Mouse (Mus musculus) neural tube, embryonic 14.5 days (tissue): ENCODE results near the gene Gm49387. TPM values are rescaled to one million over a fixed set of nuclear protein-coding genes. Genes with fewer than 3 reads are reported as not detected.

Experiments used
- ATAC-seq: fragments of 200-750 bp; cut with Nextera tagmentation; 2 replicates; pipeline ENCODE4 v1.8.0; 2017; ENCODE audit warnings: low read depth, mild to moderate bottlenecking, moderate TSS enrichment, moderate library complexity
- H3K27ac ChIP-seq: fragments of 300-500 bp; sonication (generic); 2 replicates; pipeline ENCODE4 v1.5.1; 2014; ENCODE audit warnings: low read depth, mild to moderate bottlenecking, control low read depth, low read length, moderate library complexity, mixed read lengths
- H3K27me3 ChIP-seq: fragments of 300-500 bp; sonication (generic); 2 replicates; pipeline ENCODE4 v1.6.1; 2014; ENCODE audit warnings: low read length; ENCODE audit not compliant: control insufficient read depth, insufficient read depth
- H3K36me3 ChIP-seq: fragments of 300-500 bp; sonication (generic); 2 replicates; pipeline ENCODE4 v1.6.1; 2014; ENCODE audit warnings: low read length, mixed read lengths; ENCODE audit not compliant: control insufficient read depth, insufficient read depth
- H3K4me1 ChIP-seq: fragments of 300-500 bp; sonication (generic); 2 replicates; pipeline ENCODE4 v1.6.1; 2014; ENCODE audit warnings: low read length; ENCODE audit not compliant: control insufficient read depth, insufficient read depth
- H3K4me2 ChIP-seq: fragments of 300-500 bp; sonication (generic); 2 replicates; pipeline ENCODE4 v1.6.1; 2014; ENCODE audit warnings: mild to moderate bottlenecking, low read depth, low read length, control low read depth
- H3K4me3 ChIP-seq: fragments of 300-500 bp; sonication (generic); 2 replicates; pipeline ENCODE4 v1.5.1; 2014; ENCODE audit warnings: low read depth, low read length, control low read depth, mixed read lengths
- H3K9ac ChIP-seq: fragments of 300-500 bp; sonication (generic); replicated peaks from 2 replicates; pipeline ENCODE4 v1.6.1; 2014; ENCODE audit warnings: low read depth, mild to moderate bottlenecking, control low read depth, low read length, mixed read lengths
- H3K9me3 ChIP-seq: fragments of 300-500 bp; sonication (generic); 2 replicates; pipeline ENCODE4 v1.6.1; 2016; ENCODE audit warnings: low read length; ENCODE audit not compliant: control insufficient read depth
- WGBS: fragments of 180-500 bp; shearing (Covaris S2); extraction: QIAGEN DNeasy Blood & Tissue Kit; methylation state at CpG from one replicate; pipeline ENCODE4 v1.1.7; 2014; 5-methylcytosine and 5-hydroxymethylcytosine counted together
- polyA plus RNA-seq: library from polyadenylated mRNA; unstranded; fragments of >200 nt; fragmentation: Nextera tagmentation; extraction: Ambion mirVana; gene quantifications from 2 replicates; pipeline ENCODE4 v1.2.1, GENCODE M21; 2014

Gene Gm49387
- polyA plus RNA-seq, result not detected in 2 replicates

DNA sequence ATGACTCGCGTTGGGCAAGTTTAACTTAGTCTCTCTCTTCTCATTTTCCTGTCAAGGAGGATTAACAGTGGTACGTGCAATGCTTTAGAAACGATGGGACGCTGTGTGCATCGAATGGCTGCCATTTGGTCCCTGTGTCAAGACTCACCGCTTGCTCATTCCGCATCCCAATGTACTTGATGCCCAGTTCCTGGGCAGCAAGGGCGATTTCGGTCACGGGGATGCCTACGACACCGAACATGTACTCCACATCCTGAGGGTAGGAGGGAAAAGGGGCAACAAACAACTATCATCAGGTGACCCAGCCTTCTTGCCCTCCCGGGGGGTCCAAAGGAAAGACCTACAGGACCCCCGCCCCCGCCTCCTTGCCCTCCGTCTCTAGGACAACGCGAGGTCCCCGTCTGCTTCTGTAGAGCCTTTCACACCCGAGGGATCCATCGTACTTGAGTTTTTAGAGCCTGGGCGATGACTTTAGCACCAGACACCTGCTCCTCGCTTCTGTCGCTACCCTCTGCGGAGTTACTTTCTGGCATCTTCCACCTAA lies at the start of gene Gm49387:
Gene Gm49387, minus strand, starts transcription at position 533 of the 544 bp plus-strand sequence.
- Histone ChIP-seq H3K4me1 (peaks cover 8% of the 10 kb centered on the region; the same call in 1 of the 2 replicates), H3K27me3 (no peaks in the 10 kb centered on the region), H3K4me2 (peak within 1 kb of the TSS; percentile 62), H3K4me3 (peak within 1 kb of the TSS; percentile 65), H3K36me3 (no peaks in the 10 kb centered on the region), H3K9ac (peak within 1 kb of the TSS; percentile 63), H3K9me3 (no peaks in the 10 kb centered on the region), H3K27ac (peak within 1 kb of the TSS; percentile 82)
- WGBS, result 4% methylated on average over 26 of the region's 26 CpGs
- ATAC-seq, result peak; percentile 55

DNA sequence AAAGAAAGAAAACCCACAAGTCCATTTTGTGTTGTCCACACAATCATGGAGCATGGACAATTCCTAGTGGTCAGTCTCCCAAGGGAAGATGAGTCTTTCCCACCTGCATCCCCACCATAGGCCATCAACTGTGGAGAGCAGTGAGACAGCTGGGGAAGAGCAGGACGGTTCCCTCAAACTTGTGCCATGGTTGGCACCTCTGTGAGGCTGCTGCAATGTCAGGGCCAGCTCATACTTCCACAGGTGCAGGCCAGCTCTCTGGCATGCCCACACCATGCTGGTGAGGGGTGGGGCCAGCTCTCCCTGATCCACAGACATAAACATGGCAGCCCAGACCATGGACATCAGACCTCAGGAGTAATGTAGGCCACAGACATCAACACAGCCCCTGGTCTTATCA lies 45.6 kb upstream of the Gm49387 start:
- WGBS, result 92% methylated on average over 1 of the region's 1 CpGs
- Histone ChIP-seq H3K9ac (no peak overlapping the region), H3K4me1 (no peaks in the 10 kb centered on the region), H3K36me3 (no peaks in the 10 kb centered on the region), H3K4me2 (no peak overlapping the region), H3K9me3 (no peaks in the 10 kb centered on the region), H3K27me3 (no peaks in the 10 kb centered on the region), H3K27ac (no peak overlapping the region), H3K4me3 (no peak overlapping the region)
- no peak for ATAC-seq

DNA sequence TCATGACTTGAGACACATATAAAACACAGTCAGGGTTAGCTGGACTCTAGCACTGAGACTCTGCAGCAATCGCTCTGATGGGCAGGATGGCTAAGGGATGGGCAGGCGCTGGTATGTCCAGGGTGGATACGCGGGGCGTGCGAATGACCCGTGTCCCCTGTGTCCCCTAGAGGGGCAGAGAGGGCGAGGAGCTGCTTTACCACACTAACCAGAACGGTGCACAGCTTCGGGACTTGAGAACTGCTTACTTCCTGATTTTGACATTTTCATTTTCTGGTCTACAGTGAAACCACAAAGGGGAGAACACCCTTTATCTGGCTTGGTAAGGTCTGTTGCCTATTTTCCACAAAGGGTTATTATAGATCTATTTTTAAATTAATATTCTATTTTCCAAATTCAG lies 45.0 kb upstream of the Gm49387 start:
- Histone ChIP-seq H3K27ac (no peak overlapping the region), H3K4me2 (no peak overlapping the region), H3K9ac (no peak overlapping the region), H3K4me3 (no peak overlapping the region), H3K9me3 (no peaks in the 10 kb centered on the region), H3K36me3 (no peaks in the 10 kb centered on the region), H3K27me3 (no peaks in the 10 kb centered on the region), H3K4me1 (no peaks in the 10 kb centered on the region)
- ATAC-seq, result no peak
- 94% methylated on average over 10 of the region's 10 CpGs for WGBS

DNA sequence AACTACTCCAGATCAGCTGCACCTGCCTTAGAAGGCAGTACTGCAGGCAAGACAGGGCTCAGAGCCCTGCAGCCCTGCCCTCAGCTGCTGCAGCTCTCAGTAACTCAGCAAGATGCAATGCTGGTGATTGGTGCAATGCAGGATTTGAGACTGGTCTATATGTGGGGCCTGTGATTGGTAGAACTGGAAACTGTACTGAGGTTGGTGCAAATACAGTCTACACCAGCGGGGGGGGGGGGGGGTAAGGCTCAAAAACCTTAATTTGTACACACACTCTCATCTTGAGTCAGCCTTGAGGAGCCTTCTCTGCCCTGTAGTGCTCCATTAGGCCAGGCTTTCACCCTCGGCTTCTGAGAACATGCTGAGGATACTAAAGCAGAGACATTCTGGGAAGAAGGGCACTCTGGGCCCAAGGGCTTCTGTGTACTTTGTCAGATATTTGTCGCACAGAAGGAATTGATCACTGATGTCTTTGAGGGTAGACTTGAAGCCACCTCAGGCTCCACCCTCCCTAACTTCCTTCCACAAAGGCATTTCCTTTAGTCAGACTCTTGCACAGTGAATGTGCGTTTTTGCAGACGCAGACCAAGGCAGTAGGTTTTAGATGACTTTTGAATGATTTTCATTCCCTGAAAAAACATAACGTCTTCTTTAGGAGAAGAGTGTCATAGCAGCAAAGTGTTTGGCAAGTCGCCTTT lies 43.8 kb upstream of the Gm49387 start:
- Histone ChIP-seq H3K9ac (no peak overlapping the region), H3K4me1 (no peaks in the 10 kb centered on the region), H3K9me3 (no peaks in the 10 kb centered on the region), H3K4me3 (no peak overlapping the region), H3K27me3 (no peaks in the 10 kb centered on the region), H3K27ac (no peak overlapping the region), H3K36me3 (no peaks in the 10 kb centered on the region), H3K4me2 (no peak overlapping the region)
- ATAC-seq, result no peak
- WGBS, result 75% methylated on average over 7 of the region's 7 CpGs

DNA sequence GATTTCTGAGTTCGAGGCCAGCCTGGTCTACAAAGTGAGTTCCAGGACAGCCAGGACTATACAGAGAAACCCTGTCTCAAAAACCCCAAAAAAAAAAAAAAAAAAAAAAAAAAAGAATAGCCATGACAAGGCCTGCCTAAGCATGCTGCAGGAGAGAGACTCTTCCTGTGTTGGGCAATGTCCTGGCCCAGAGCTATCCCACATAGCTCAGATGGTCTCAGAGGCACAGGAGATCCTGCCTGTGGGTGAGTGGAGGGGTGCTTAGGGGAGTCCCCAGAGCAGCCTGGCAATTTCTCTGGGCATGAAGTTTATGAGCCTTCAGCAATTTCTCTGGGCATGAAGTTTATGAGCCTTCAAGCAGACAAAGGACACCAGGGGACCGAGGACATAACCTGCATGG lies 42.9 kb upstream of the Gm49387 start:
- ATAC-seq, result peak; percentile 24; the same call in 1 of the 2 replicates
- WGBS, result 77% methylated on average over 1 of the region's 2 CpGs
- H3K4me2 ChIP-seq, result no peak overlapping the region
- H3K27me3 ChIP-seq, result no peaks in the 10 kb centered on the region
- H3K9me3 ChIP-seq, result no peaks in the 10 kb centered on the region
- H3K9ac ChIP-seq, result no peak overlapping the region
- H3K36me3 ChIP-seq, result no peaks in the 10 kb centered on the region
- H3K4me1 ChIP-seq, result no peaks in the 10 kb centered on the region
- H3K27ac ChIP-seq, result no peak overlapping the region
- H3K4me3 ChIP-seq, result no peak overlapping the region

DNA sequence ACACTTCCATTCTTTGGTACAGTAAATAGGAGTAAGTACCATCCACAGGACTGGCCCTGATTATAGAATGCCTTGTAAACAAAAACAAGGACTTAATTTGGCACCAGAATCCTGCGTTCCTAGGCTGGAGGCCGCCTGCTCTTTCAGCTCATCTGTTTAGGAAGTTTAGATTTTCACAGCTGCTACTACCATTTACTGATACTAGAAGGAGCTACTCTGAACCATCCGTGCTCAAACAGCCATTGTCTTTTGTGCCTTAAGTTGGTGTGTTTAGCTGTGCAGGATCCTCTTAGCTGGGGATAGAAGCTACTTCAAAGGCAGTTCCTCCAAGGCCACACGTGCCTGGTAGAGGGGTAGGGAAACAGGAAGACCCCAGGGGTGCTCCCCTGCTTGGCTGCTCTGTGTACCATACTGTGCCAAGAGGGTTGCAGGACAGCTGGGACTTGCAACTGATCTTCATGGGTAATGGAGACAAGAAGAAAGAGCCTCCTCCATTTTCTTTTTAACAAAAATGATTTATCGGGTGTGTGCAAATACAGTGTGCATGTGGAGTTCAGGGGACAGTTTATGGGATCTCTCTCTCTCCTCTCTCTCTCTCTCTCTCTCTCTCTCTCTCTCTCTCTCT lies 41.4 kb upstream of the Gm49387 start:
- Histone ChIP-seq H3K36me3 (no peaks in the 10 kb centered on the region), H3K4me2 (no peak overlapping the region), H3K4me3 (no peak overlapping the region), H3K27me3 (no peaks in the 10 kb centered on the region), H3K9me3 (no peaks in the 10 kb centered on the region), H3K27ac (no peak overlapping the region; the same call in 1 of the 2 replicates), H3K9ac (no peak overlapping the region), H3K4me1 (no peaks in the 10 kb centered on the region)
- no peak for ATAC-seq
- 51% methylated on average over 5 of the region's 5 CpGs for WGBS

DNA sequence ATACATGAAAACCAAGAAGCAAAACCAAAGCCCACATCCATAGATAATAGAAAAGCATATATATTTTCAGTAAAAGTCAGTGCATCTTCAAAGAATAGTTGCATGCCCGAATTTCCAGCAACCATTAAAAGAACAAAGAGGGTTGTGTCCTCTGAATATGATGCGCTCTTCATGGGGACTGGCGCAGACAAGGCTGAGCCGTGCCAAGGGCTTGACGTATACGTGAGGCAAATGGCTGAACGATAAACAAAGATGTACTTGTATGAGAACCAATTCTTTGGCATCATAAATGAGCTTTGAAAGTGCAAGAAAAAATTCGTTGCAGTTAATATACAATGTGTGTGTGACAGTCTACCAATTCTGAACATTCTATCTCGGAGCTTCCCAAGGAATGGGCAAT lies 40.6 kb upstream of the Gm49387 start:
- WGBS, result 80% methylated on average over 9 of the region's 9 CpGs
- Histone ChIP-seq H3K27ac (no peak overlapping the region), H3K27me3 (no peaks in the 10 kb centered on the region), H3K4me2 (no peak overlapping the region), H3K9ac (no peak overlapping the region), H3K36me3 (no peaks in the 10 kb centered on the region), H3K4me1 (no peaks in the 10 kb centered on the region), H3K9me3 (no peaks in the 10 kb centered on the region), H3K4me3 (no peak overlapping the region)
- no peak for ATAC-seq

DNA sequence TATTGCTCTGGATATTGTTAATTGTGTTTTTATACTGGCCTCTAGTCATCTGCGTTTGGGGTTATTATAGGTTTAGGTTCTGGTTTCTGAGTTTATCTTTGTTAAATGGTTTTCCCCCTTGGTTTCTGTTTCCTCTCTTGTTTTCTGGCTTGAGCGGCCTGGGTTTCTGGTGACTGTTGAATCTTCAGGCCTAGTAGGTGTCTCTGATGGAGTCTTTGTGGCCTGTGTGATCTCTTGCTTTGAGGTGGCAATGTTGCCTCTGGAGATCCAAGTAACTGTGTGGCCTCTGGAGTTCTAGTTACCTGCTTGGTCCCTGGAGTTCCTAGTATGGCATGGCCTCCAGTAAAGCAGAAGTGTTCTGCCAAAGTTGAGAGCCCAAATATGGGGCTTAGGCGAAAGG lies 40.0 kb upstream of the Gm49387 start:
- ATAC-seq, result no peak
- no peak overlapping the region for H3K9ac ChIP-seq
- no peaks in the 10 kb centered on the region for H3K4me1 ChIP-seq
- no peaks in the 10 kb centered on the region for H3K27me3 ChIP-seq
- 94% methylated on average over 3 of the region's 3 CpGs for WGBS
- H3K36me3 ChIP-seq, result no peaks in the 10 kb centered on the region
- H3K27ac ChIP-seq, result no peak overlapping the region
- no peaks in the 10 kb centered on the region for H3K9me3 ChIP-seq
- H3K4me3 ChIP-seq, result no peak overlapping the region
- H3K4me2 ChIP-seq, result no peak overlapping the region

DNA sequence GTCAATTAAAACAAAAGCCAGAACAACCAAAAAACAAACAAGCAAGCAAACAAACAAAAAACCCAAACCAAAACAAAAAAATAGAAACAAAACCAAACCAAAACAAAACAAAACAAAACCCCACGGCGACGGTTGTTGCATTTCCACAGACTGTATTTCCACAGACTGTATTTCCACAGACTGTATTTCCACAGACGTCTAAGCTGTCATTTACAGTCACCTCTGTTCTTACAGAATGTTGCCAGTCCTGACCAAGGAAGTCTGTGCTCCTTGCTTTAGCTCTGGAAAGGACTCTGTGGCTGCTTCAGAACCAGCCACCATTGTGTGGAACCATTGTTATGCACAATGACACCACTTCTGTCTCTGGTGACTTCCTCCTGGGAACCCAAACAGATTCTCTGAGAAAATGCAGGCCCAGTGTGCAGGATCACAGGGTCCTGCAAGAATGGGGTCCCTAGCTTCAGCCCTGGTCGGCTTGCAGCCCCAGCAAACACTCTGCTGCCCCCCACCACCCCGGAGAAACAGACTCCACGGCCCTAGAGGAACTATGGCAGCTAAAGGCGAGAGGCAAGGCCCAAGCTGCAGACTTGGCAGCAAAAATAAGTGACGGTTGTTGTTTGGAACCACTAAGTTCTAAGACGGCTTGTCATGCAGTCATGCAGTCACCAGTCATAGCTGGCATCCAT lies 31.1 kb upstream of the Gm49387 start:
- Histone ChIP-seq H3K9me3 (no peaks in the 10 kb centered on the region), H3K36me3 (no peaks in the 10 kb centered on the region), H3K4me1 (peaks cover 7% of the 10 kb centered on the region), H3K27me3 (no peaks in the 10 kb centered on the region), H3K9ac (no peak overlapping the region), H3K4me3 (no peak overlapping the region), H3K27ac (no peak overlapping the region), H3K4me2 (no peak overlapping the region)
- 54% methylated on average over 10 of the region's 10 CpGs for WGBS
- no peak for ATAC-seq
